Mouse (Mus musculus) layer of hippocampus, adult 9-10 months (tissue): ENCODE data around the gene Gm17545.
A peak's percentile ranks its signal among the peaks of the same experiment; 100 is the strongest.

Experiments
- DNase-seq: peaks from one replicate; pipeline ENCODE4 v3.0.0; 2022; ENCODE audit warnings: low spot score

Gene Gm17545

GRCm38 (mm10) chr9:22445123-22445522, 9.0 kb upstream of the Gm17545 start:
- DNase-seq = no peak

- DNase-seq = no peak
Observed at GRCm38 (mm10) chr9:22447213-22447612, 6.9 kb upstream of the Gm17545 start.

- DNase-seq = no peak
Observed at GRCm38 (mm10) chr9:22448420-22448819, 5.7 kb upstream of the Gm17545 start.

- DNase-seq = no peak
Observed at GRCm38 (mm10) chr9:22449209-22449608, 4.9 kb upstream of the Gm17545 start.

GRCm38 (mm10) chr9:22452697-22453096, 1.4 kb upstream of the Gm17545 start:
- DNase-seq = no peak

GRCm38 (mm10) chr9:22453501-22453924, 577 bp upstream of the Gm17545 start:
- DNase-seq = no peak

GRCm38 (mm10) chr9:22455041-22455440, 951 bp downstream of the Gm17545 start:
- DNase-seq = no peak

- DNase-seq = no peak
Observed at GRCm38 (mm10) chr9:22457142-22457835, 3.2 kb downstream of the Gm17545 start.

- no peak for DNase-seq
Observed at GRCm38 (mm10) chr9:22461946-22462345, 7.9 kb downstream of the Gm17545 start.

GRCm38 (mm10) chr9:22466212-22466611, 12.1 kb downstream of the Gm17545 start:
- DNase-seq = no peak

- no peak for DNase-seq
Observed at GRCm38 (mm10) chr9:22467371-22468169, 13.5 kb downstream of the Gm17545 start.

- no peak for DNase-seq
Observed at GRCm38 (mm10) chr9:22468170-22468898, 14.2 kb downstream of the Gm17545 start.

- no peak for DNase-seq
Observed at GRCm38 (mm10) chr9:22468899-22469259, 14.8 kb downstream of the Gm17545 start.

- DNase-seq = no peak
Observed at GRCm38 (mm10) chr9:22469643-22470042, 15.6 kb downstream of the Gm17545 start, which contains the start of gene Rp9. TSS of gene Rp9 (minus strand) at chr9:22469743.

- DNase-seq = peak; percentile 92
Observed at GRCm38 (mm10) chr9:22475424-22475868, 21.4 kb downstream of the Gm17545 start, which contains the start of gene Bbs9. TSS of gene Bbs9 (plus strand) at chr9:22475715.

GRCm38 (mm10) chr9:22476265-22476664, 22.2 kb downstream of the Gm17545 start:
- DNase-seq = no peak

- no peak for DNase-seq
Observed at GRCm38 (mm10) chr9:22478946-22479345, 24.9 kb downstream of the Gm17545 start.

- no peak for DNase-seq
Observed at GRCm38 (mm10) chr9:22483866-22484561, 29.9 kb downstream of the Gm17545 start.

- no peak for DNase-seq
Observed at GRCm38 (mm10) chr9:22484562-22485308, 30.6 kb downstream of the Gm17545 start.

GRCm38 (mm10) chr9:22486211-22486610, 32.1 kb downstream of the Gm17545 start:
- DNase-seq = no peak

GRCm38 (mm10) chr9:22488963-22489362, 34.9 kb downstream of the Gm17545 start:
- DNase-seq = no peak
